In the genomic region with DNA sequence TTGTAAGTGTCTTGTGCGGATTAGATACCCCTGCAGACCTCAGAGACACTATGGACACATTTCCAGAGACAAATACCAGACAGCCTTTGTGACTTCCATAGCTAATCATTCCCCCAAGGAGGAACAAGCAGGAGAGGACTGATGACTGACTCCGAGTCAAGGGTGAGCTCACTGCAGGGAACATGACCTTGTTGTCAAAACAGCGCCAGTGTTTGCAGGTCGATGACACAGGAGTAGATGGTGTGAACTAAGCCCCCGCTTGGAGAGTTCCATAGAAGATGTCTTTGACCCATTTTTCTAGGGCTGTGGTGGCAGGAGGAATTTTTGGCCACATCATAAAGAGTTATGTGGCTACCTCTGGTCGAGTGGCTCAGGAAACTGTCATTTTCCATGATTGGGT, we compare ENCODE assay signal across 32 mouse cellular contexts. TPM values are rescaled to one million over a fixed set of nuclear protein-coding genes. Genes with fewer than 3 reads are reported as not detected.
"Had no signal": no experiment of that assay in that cellular context is flagged by ENCODE, and none has a peak within 500 bp of the region (broad histone marks: within the 10 kb centered on the region; RNA-seq: fewer than 3 reads in every experiment).

No protein-coding gene starts in this region.

- H3K4me1 ChIP-seq: liver, embryonic 13.5 days; neural tube, embryonic 12.5 days; neural tube, embryonic 15.5 days had no signal

- DNase-seq: kidney, postnatal 10 days; kidney, postnatal 36 days; layer of hippocampus, postnatal 36 days; liver, embryonic 13.5 days; lung, adult 2 months; lung, postnatal 14 days; lung, postnatal 4 days; midbrain, embryonic 14.5 days; right cerebral cortex, adult 18-20 months; right cerebral cortex, postnatal 14 days; right cerebral cortex, postnatal 4 days; thymus, adult 18-20 months; thymus, postnatal 36 days had no signal

- H3K36me3 ChIP-seq: kidney, embryonic 15.5 days; liver, embryonic 13.5 days; neural tube, embryonic 12.5 days; neural tube, embryonic 15.5 days had no signal

- H3K27ac ChIP-seq: kidney, embryonic 15.5 days; left cerebral cortex, adult 2 months; liver, embryonic 13.5 days; neural tube, embryonic 12.5 days; neural tube, embryonic 15.5 days; stomach, postnatal 0 days had no signal

- H3K4me3 ChIP-seq: kidney, embryonic 15.5 days; left cerebral cortex, adult 2 months; liver, embryonic 13.5 days; neural tube, embryonic 12.5 days; neural tube, embryonic 15.5 days had no signal

- H3K27me3 ChIP-seq: kidney, embryonic 15.5 days; neural tube, embryonic 12.5 days; neural tube, embryonic 15.5 days had no signal

RNA-seq across cellular contexts. Expression of gene Csf2, which starts 33.4 kb away (rescaled TPM):
- total RNA-seq: layer of hippocampus, adult 8-10 months; layer of hippocampus, postnatal 10 days; layer of hippocampus, postnatal 36 days; left cerebral cortex, adult 2 months; left cerebral cortex, postnatal 10 days; left cerebral cortex, postnatal 36 days; liver, adult 2 months; megakaryocyte progenitor cell, adult 5-6 weeks; megakaryocyte-erythroid progenitor cell, adult 5-6 weeks; midbrain, postnatal 0 days had no signal
- polyA plus RNA-seq: kidney, embryonic 15.5 days; limb, embryonic 11.5 days; limb, embryonic 14.5 days; liver, adult 2 months; liver, embryonic 13.5 days; liver, embryonic 16.5 days; midbrain, embryonic 11.5 days; midbrain, embryonic 14.5 days; midbrain, postnatal 0 days; neural tube, embryonic 12.5 days; neural tube, embryonic 15.5 days; stomach, embryonic 14.5 days; stomach, postnatal 0 days had no signal

RNA-seq across cellular contexts. Expression of gene Il3, which starts 51.0 kb away (rescaled TPM):
- total RNA-seq: layer of hippocampus, adult 8-10 months; layer of hippocampus, postnatal 10 days; layer of hippocampus, postnatal 36 days; left cerebral cortex, adult 2 months; left cerebral cortex, postnatal 10 days; left cerebral cortex, postnatal 36 days; liver, adult 2 months; megakaryocyte progenitor cell, adult 5-6 weeks; megakaryocyte-erythroid progenitor cell, adult 5-6 weeks; midbrain, postnatal 0 days had no signal
- polyA plus RNA-seq: kidney, embryonic 15.5 days; limb, embryonic 11.5 days; limb, embryonic 14.5 days; liver, adult 2 months; liver, embryonic 13.5 days; liver, embryonic 16.5 days; lung, adult 2 months; lung, embryonic 16.5 days; midbrain, embryonic 11.5 days; midbrain, embryonic 14.5 days; midbrain, postnatal 0 days; neural tube, embryonic 12.5 days; neural tube, embryonic 15.5 days; stomach, embryonic 14.5 days; stomach, postnatal 0 days had no signal
